Comparison of ENCODE assay signal across 9 mouse cellular contexts in genomic region chr13:99071413-99071812, GRCm38 (mm10).
DNase-seq lines count a peak whose midpoint lies in the region; ATAC-seq and TF ChIP-seq lines count a peak whose summit lies in the region.
"Had no signal": no experiment of that assay in that cellular context is flagged by ENCODE, and none has a peak within 500 bp of the region (broad histone marks: within the 10 kb centered on the region; RNA-seq: fewer than 3 reads in every experiment).

No protein-coding gene starts in this region.

- TF ChIP-seq POLR2A in brain, embryonic 14.5 days (IDR thresholded peaks at IDR 0.05; ENCODE audit: borderline replicate concordance, extremely low read depth, insufficient read depth, insufficient read length, poor library complexity, severe bottlenecking) = no peak
- no peak for TF ChIP-seq POLR2A in thymus, adult 2 months (IDR thresholded peaks at IDR 0.05; ENCODE audit: control insufficient read depth, extremely low read depth, insufficient read depth, low read length, poor library complexity)

- no peaks in the 10 kb centered on the region for H3K36me3 ChIP-seq in heart, embryonic 10.5 days
- H3K36me3 ChIP-seq in hindbrain, postnatal 0 days (ENCODE audit: insufficient read depth, low read length) = no peaks in the 10 kb centered on the region
- no peaks in the 10 kb centered on the region for H3K36me3 ChIP-seq in thymus, adult 2 months (ENCODE audit: control insufficient read depth, insufficient read depth, low read length)

- H3K4me2 ChIP-seq in hindbrain, postnatal 0 days (ENCODE audit: low read depth, low read length) = no peak overlapping the region

- H3K4me3 ChIP-seq in heart, embryonic 10.5 days = no peak overlapping the region
- no peak overlapping the region for H3K4me3 ChIP-seq in hindbrain, postnatal 0 days (ENCODE audit: low read length)
- no peak overlapping the region for H3K4me3 ChIP-seq in thymus, adult 2 months (ENCODE audit: control insufficient read depth, insufficient read depth, low read length)

- no peaks in the 10 kb centered on the region for H3K9me3 ChIP-seq in heart, embryonic 10.5 days
- no peaks in the 10 kb centered on the region for H3K9me3 ChIP-seq in hindbrain, postnatal 0 days (ENCODE audit: low read length)

- H3K9ac ChIP-seq in hindbrain, postnatal 0 days (replicated peaks; ENCODE audit: low read length) = no peak overlapping the region

- peak; percentile 50 to 75 for DNase-seq in heart, adult 18-20 months
- no peak for DNase-seq in heart, embryonic 10.5 days (ENCODE audit: low spot score)
- peak; percentile 22 for DNase-seq in brain, embryonic 14.5 days (ENCODE audit: low read depth)
- peak; percentile 44 for DNase-seq in heart, adult 8-10 months (ENCODE audit: low spot score)
- DNase-seq in hindbrain, postnatal 0 days (ENCODE audit: low spot score) = no peak
- DNase-seq in thymus, adult 2 months = no peak
- no peak for DNase-seq in testis, postnatal 14 days (ENCODE audit: low spot score)

- no peak overlapping the region for H3K27ac ChIP-seq in heart, embryonic 10.5 days
- no peak overlapping the region for H3K27ac ChIP-seq in hindbrain, postnatal 0 days
- H3K27ac ChIP-seq in thymus, adult 2 months (ENCODE audit: control insufficient read depth, insufficient read depth, low read length) = no peak overlapping the region

- peak; percentile 57; the same call in 1 of the 2 replicates for ATAC-seq in hindbrain, postnatal 0 days
- no peak for ATAC-seq in megakaryocyte progenitor cell, adult 5-6 weeks (replicated peaks; ENCODE audit: poor library complexity)
- ATAC-seq: CD4-positive, CD25-positive, alpha-beta regulatory T cell, adult 4 months had no signal

- H3K27me3 ChIP-seq in heart, embryonic 10.5 days (ENCODE audit: insufficient read depth, poor library complexity, severe bottlenecking) = no peaks in the 10 kb centered on the region; the same call in 1 of the 2 replicates
- H3K27me3 ChIP-seq in hindbrain, postnatal 0 days (ENCODE audit: insufficient read depth, low read length) = no peaks in the 10 kb centered on the region
- no peaks in the 10 kb centered on the region for H3K27me3 ChIP-seq in thymus, adult 2 months (ENCODE audit: control insufficient read depth, insufficient read depth, low read length)

- WGBS in heart, embryonic 10.5 days = 10% methylated on average over 6 of the region's 6 CpGs
- 25% methylated on average over 6 of the region's 6 CpGs for WGBS in hindbrain, postnatal 0 days
- WGBS in thymus, adult 2 months = 85% methylated on average over 6 of the region's 6 CpGs

- peaks cover 11% of the 10 kb centered on the region for H3K4me1 ChIP-seq in heart, embryonic 10.5 days
- H3K4me1 ChIP-seq in hindbrain, postnatal 0 days (ENCODE audit: insufficient read depth, low read length) = 0 out of 2 replicates have a peak, but pooled peaks cover 8% of the 10 kb centered on the region
- H3K4me1 ChIP-seq in thymus, adult 2 months (replicated peaks; ENCODE audit: control insufficient read depth, insufficient read depth, low read length) = no peaks in the 10 kb centered on the region

- no peak for TF ChIP-seq CTCF in brain, embryonic 14.5 days (IDR thresholded peaks at IDR 0.05; ENCODE audit: borderline replicate concordance, extremely low read depth, insufficient read depth, insufficient read length)
- no peak for TF ChIP-seq CTCF in hindbrain, postnatal 0 days (IDR thresholded peaks at IDR 0.05; ENCODE audit: low read depth)
- no peak for TF ChIP-seq CTCF in thymus, adult 2 months (IDR thresholded peaks at IDR 0.05; ENCODE audit: borderline replicate concordance, control insufficient read depth, extremely low read depth, insufficient read depth, low read length, poor library complexity)

Comparison
In these comparisons a context has a peak if more than half of its experiments do, and no peak if none do; other contexts are left out.
1. DNase-seq: peak in heart, adult 18-20 months (2 of 2), brain, embryonic 14.5 days (single experiment) and heart, adult 8-10 months (single experiment); none in heart, embryonic 10.5 days (single experiment), hindbrain, postnatal 0 days (single experiment), thymus, adult 2 months (single experiment) and testis, postnatal 14 days (single experiment).